Mouse (Mus musculus): ENCODE data around the gene Wbp2nl.

The Wbp2nl gene

GRCm38 (mm10) chr15:82298764-82299561 is at the start of gene Wbp2nl:
Gene Wbp2nl, plus strand, starts transcription at chr15:82298954.
- DNase-seq (ENCODE audit: low spot score in 2 of 2) = no peak

GRCm38 (mm10) chr15:82251579-82251978 is 47.2 kb upstream of the Wbp2nl start:
- DNase-seq (ENCODE audit: low spot score in 2 of 2) = no peak

- DNase-seq (ENCODE audit: low spot score in 2 of 2) = no peak
Observed at GRCm38 (mm10) chr15:82252097-82252496, 46.7 kb upstream of the Wbp2nl start, which contains the start of gene 1500009C09Rik. Gene 1500009C09Rik, plus strand, starts transcription at chr15:82252397.

GRCm38 (mm10) chr15:82255248-82255647 is 43.5 kb upstream of the Wbp2nl start:
- no peak for DNase-seq (ENCODE audit: low spot score in 2 of 2)

- DNase-seq (ENCODE audit: low spot score in 2 of 2) = no peak
Observed at GRCm38 (mm10) chr15:82255944-82256383, 42.8 kb upstream of the Wbp2nl start.

GRCm38 (mm10) chr15:82259510-82259909 is 39.2 kb upstream of the Wbp2nl start:
- DNase-seq (ENCODE audit: low spot score in 2 of 2) = peak; percentile 34 to 80

GRCm38 (mm10) chr15:82266356-82266755 is 32.4 kb upstream of the Wbp2nl start:
- DNase-seq (ENCODE audit: low spot score in 2 of 2) = peak; percentile 32 to 76

GRCm38 (mm10) chr15:82268185-82268584 is 30.6 kb upstream of the Wbp2nl start:
- no peak for DNase-seq (ENCODE audit: low spot score in 2 of 2)

GRCm38 (mm10) chr15:82268783-82269182 is 30.0 kb upstream of the Wbp2nl start:
- DNase-seq (ENCODE audit: low spot score in 2 of 2) = no peak

- peak in 1 of 2 experiments; percentile 80 for DNase-seq (ENCODE audit: low spot score in 2 of 2)
Observed at GRCm38 (mm10) chr15:82271201-82271600, 27.6 kb upstream of the Wbp2nl start.

GRCm38 (mm10) chr15:82272295-82272694 is 26.5 kb upstream of the Wbp2nl start:
- no peak for DNase-seq (ENCODE audit: low spot score in 2 of 2)

GRCm38 (mm10) chr15:82274593-82274926 is 24.2 kb upstream of the Wbp2nl start, which contains the start of gene Sept3:
Gene Sept3, plus strand, starts transcription at chr15:82274893.
- no peak for DNase-seq (ENCODE audit: low spot score in 2 of 2)

GRCm38 (mm10) chr15:82274927-82275901 is 23.5 kb upstream of the Wbp2nl start:
- no peak for DNase-seq (ENCODE audit: low spot score in 2 of 2)

- DNase-seq (ENCODE audit: low spot score in 2 of 2) = no peak
Observed at GRCm38 (mm10) chr15:82277591-82277990, 21.2 kb upstream of the Wbp2nl start.

- no peak for DNase-seq (ENCODE audit: low spot score in 2 of 2)
Observed at GRCm38 (mm10) chr15:82280638-82281037, 18.1 kb upstream of the Wbp2nl start.

- DNase-seq (ENCODE audit: low spot score in 2 of 2) = no peak
Observed at GRCm38 (mm10) chr15:82286157-82286556, 12.6 kb upstream of the Wbp2nl start.

GRCm38 (mm10) chr15:82290252-82290651 is 8.5 kb upstream of the Wbp2nl start:
- DNase-seq (ENCODE audit: low spot score in 2 of 2) = no peak

GRCm38 (mm10) chr15:82292851-82293250 is 5.9 kb upstream of the Wbp2nl start:
- no peak for DNase-seq (ENCODE audit: low spot score in 2 of 2)

GRCm38 (mm10) chr15:82293271-82293711 is 5.5 kb upstream of the Wbp2nl start:
- no peak for DNase-seq (ENCODE audit: low spot score in 2 of 2)

- DNase-seq (ENCODE audit: low spot score in 2 of 2) = no peak
Observed at GRCm38 (mm10) chr15:82294059-82294458, 4.7 kb upstream of the Wbp2nl start.

GRCm38 (mm10) chr15:82307107-82307506 is 8.4 kb downstream of the Wbp2nl start:
- no peak for DNase-seq (ENCODE audit: low spot score in 2 of 2)

- DNase-seq (ENCODE audit: low spot score in 2 of 2) = no peak
Observed at GRCm38 (mm10) chr15:82308416-82308815, 9.7 kb downstream of the Wbp2nl start.
